Mouse (Mus musculus) stomach, embryonic 14.5 days (tissue): ENCODE measurements at regions not wholly inside any gene's neighbourhood (a gene's known extent, or its start where the extent isn't known, plus 50 kb on each side); places are given as distances from the start of the nearest gene placed in this dataset.
"Not testable (repeated sequence)": the region's sequence is repeated elsewhere in the genome, so short reads cannot be mapped to it uniquely, and the experiment has no call there.

Experiments used
- ATAC-seq: fragments of 200-750 bp; cut with Nextera tagmentation; 2 replicates; pipeline ENCODE4 v1.8.0; 2017; ENCODE audit warnings: low read depth, moderate TSS enrichment; ENCODE audit not compliant: insufficient number of reproducible peaks, insufficient read depth, low FRiP score
- H3K27ac ChIP-seq: fragments of 300-500 bp; sonication (generic); 2 replicates; pipeline ENCODE4 v1.5.1; 2014; ENCODE audit warnings: mild to moderate bottlenecking, low read length, moderate library complexity, mixed read lengths
- H3K27me3 ChIP-seq: fragments of 300-500 bp; sonication (generic); 2 replicates; pipeline ENCODE4 v1.6.1; 2014; ENCODE audit warnings: low read length, control low read depth, mixed read lengths; ENCODE audit not compliant: control insufficient read depth, insufficient read depth
- H3K36me3 ChIP-seq: fragments of 300-500 bp; sonication (generic); 2 replicates; pipeline ENCODE4 v1.6.1; 2014; ENCODE audit warnings: mild to moderate bottlenecking, control low read depth, low read length, moderate library complexity, mixed read lengths; ENCODE audit not compliant: control insufficient read depth, insufficient read depth
- H3K4me1 ChIP-seq: fragments of 300-500 bp; sonication (generic); 2 replicates; pipeline ENCODE4 v1.6.1; 2014; ENCODE audit warnings: low read length, control low read depth, mixed read lengths; ENCODE audit not compliant: control insufficient read depth, insufficient read depth
- H3K4me2 ChIP-seq: fragments of 300-500 bp; sonication (generic); replicated peaks from 2 replicates; pipeline ENCODE4 v1.6.1; 2014; ENCODE audit warnings: low read depth, low read length, control low read depth
- H3K4me3 ChIP-seq: fragments of 300-500 bp; sonication (generic); 2 replicates; pipeline ENCODE4 v1.5.1; 2014; ENCODE audit warnings: low read depth, low read length, control low read depth
- H3K9ac ChIP-seq: fragments of 300-500 bp; sonication (generic); replicated peaks from 2 replicates; pipeline ENCODE4 v1.6.1; 2014; ENCODE audit warnings: low read depth, mild to moderate bottlenecking, control low read depth, low read length, moderate library complexity, mixed read lengths
- H3K9me3 ChIP-seq: fragments of 300-500 bp; sonication (generic); 2 replicates; pipeline ENCODE4 v1.6.1; 2016; ENCODE audit warnings: low read depth, low read length, control low read depth; ENCODE audit not compliant: control insufficient read depth
- WGBS: fragments of 180-500 bp; shearing (Covaris S2); extraction: QIAGEN DNeasy Blood & Tissue Kit; methylation state at CpG from one replicate; pipeline ENCODE4 v1.1.7; 2014; 5-methylcytosine and 5-hydroxymethylcytosine counted together

DNA sequence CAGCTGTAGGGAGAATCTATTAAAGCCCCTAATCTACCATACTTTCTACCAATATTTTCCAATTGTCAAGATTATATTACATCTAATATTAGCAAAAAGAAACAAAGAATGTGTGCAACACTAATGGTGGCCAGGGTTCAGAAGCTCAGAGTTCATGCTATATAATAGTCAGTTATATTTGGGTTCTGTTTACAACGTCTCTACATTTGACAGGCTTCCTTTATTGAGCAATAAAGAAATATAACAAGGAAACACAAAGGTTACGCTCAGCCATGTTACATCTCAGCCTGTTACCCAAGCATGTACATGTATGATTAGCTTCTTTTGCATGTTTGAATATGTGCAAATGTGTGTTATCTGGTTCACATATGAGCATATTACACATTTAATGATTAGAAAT lies 247.7 kb upstream of the Speer4f2 start:
- Histone ChIP-seq H3K9me3 (no peaks in the 10 kb centered on the region), H3K4me2 (no peak overlapping the region), H3K9ac (no peak overlapping the region), H3K27ac (no peak overlapping the region), H3K36me3 (no peaks in the 10 kb centered on the region), H3K27me3 (no peaks in the 10 kb centered on the region), H3K4me3 (no peak overlapping the region), H3K4me1 (no peaks in the 10 kb centered on the region)
- ATAC-seq = no peak
- 83% methylated on average over 2 of the region's 2 CpGs for WGBS

DNA sequence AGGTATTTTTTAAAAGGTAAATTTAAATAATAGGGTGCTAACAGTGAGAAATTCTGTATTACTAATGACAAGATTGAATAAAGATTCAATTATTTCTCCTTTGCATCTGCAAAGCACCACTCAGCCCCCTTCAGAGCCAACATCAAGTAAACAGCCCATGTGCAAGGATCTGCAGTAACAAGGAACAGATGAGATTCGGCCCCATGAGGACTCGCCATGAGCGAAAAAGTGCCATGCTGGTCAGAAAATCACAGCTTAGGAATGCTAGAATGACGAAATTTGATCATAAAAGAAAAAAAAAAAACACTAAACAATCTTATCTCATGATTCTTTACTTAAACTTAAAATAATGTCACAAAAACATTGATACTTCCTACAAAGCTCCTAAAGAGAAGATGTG lies 245.5 kb upstream of the Speer4f2 start:
- H3K36me3 ChIP-seq = no peaks in the 10 kb centered on the region
- H3K4me1 ChIP-seq = no peaks in the 10 kb centered on the region
- 84% methylated on average over 4 of the region's 4 CpGs for WGBS
- no peaks in the 10 kb centered on the region for H3K9me3 ChIP-seq
- H3K27ac ChIP-seq = no peak overlapping the region
- H3K4me2 ChIP-seq = no peak overlapping the region
- no peak for ATAC-seq
- H3K9ac ChIP-seq = no peak overlapping the region
- no peak overlapping the region for H3K4me3 ChIP-seq
- H3K27me3 ChIP-seq = no peaks in the 10 kb centered on the region

DNA sequence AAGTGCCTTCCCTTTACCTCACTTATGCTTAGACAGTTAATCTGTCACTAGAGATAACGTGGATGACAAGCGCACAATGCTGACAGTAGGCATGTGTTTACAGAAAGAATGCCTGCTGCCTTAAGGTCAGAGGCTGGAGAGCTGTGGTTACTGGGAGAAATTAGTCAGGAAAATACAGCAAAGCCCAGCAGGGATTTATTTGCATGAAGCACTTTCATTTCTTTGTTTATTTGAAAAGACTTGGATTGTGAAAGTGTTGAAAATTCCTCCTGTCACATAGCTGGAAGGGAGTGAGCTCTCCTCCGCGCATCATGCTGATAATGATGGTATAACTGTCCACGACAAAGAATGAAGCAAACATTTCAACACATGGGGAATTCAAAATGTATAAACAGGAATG lies 237.5 kb upstream of the Speer4f2 start:
- Histone ChIP-seq H3K4me1 (no peaks in the 10 kb centered on the region), H3K9me3 (no peaks in the 10 kb centered on the region), H3K4me3 (no peak overlapping the region), H3K36me3 (no peaks in the 10 kb centered on the region), H3K9ac (no peak overlapping the region), H3K4me2 (no peak overlapping the region), H3K27me3 (no peaks in the 10 kb centered on the region), H3K27ac (no peak overlapping the region)
- ATAC-seq = no peak
- WGBS = 18% methylated on average over 5 of the region's 5 CpGs

DNA sequence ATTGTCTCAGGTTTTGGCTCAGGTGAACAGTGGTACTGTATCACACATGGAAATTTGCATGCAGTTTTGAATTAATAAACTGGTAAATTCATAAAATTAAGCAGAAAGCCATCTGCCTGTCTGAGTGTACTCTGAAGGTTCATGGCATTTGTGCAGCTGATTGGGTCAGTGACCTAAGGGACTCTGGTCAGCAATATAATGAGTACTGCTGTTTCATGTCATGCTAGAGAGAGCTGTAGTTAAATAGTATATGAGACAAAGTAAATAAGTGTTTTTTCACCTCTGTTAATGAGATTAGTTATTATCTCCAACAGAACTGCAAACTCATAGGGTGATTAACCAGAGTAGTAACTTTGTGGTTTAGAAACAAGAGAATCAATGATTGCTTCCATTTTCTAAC lies 231.4 kb upstream of the Speer4f2 start:
- H3K27ac ChIP-seq = no peak overlapping the region
- no peak overlapping the region for H3K4me3 ChIP-seq
- H3K9me3 ChIP-seq = no peaks in the 10 kb centered on the region
- H3K4me1 ChIP-seq = no peaks in the 10 kb centered on the region
- H3K9ac ChIP-seq = no peak overlapping the region
- no peaks in the 10 kb centered on the region for H3K36me3 ChIP-seq
- no peak overlapping the region for H3K4me2 ChIP-seq
- ATAC-seq = no peak
- no peaks in the 10 kb centered on the region for H3K27me3 ChIP-seq

DNA sequence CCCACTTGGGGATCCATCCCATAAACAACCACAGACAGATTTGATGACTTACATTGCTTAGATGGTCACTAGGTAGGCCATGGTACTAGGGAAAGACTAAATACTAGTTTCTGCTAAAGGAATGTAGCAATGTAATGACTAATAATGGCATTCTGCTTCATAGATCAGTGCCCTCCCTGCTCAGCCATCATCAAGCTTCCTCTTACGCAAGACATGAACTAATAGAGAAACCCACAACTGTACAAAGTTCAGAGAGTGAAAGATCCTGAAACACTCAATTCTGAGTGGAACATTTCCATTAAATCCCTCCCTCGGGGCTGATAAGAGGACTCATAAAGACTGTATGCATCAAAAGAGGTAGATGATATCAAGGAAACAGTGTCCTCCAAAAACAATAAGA lies 198.4 kb upstream of the Speer4f2 start:
- no peak for ATAC-seq

DNA sequence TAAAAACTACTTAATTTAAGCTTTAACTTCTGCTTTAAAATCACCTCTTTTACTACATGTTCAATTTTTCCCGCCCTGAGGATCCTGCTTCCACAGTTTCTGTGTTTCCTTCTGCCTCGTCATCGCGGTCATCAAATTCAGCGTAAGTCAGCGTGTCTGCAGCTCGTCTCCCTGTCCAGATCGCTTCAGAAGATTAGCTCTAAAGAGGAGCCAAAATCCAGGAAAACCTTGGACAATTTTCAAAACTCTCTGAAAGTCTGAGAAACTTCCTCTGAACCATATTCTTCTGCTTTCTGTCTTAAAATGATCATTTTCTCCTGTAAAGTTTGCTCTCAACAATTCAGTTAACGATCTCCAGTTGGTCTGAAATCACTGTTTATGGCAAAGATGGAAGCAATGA lies 196.2 kb upstream of the Speer4f2 start:
- 58% methylated on average over 9 of the region's 9 CpGs for WGBS
- H3K4me1 ChIP-seq = no peaks in the 10 kb centered on the region; the same call in 1 of the 2 replicates
- H3K9ac ChIP-seq = no peak overlapping the region
- no peaks in the 10 kb centered on the region for H3K9me3 ChIP-seq
- no peaks in the 10 kb centered on the region for H3K27me3 ChIP-seq
- no peak overlapping the region for H3K4me3 ChIP-seq
- ATAC-seq = no peak
- no peak overlapping the region for H3K4me2 ChIP-seq
- no peak overlapping the region for H3K27ac ChIP-seq
- H3K36me3 ChIP-seq = no peaks in the 10 kb centered on the region

More for the DNA sequence above, 198.4 kb upstream of the Speer4f2 start:
- no peaks in the 10 kb centered on the region; the same call in 1 of the 2 replicates for H3K4me1 ChIP-seq
- H3K4me3 ChIP-seq = no peak overlapping the region
- H3K9me3 ChIP-seq = no peaks in the 10 kb centered on the region
- WGBS = 94% methylated on average over 2 of the region's 2 CpGs
- no peak overlapping the region for H3K4me2 ChIP-seq
- no peaks in the 10 kb centered on the region for H3K27me3 ChIP-seq
- H3K9ac ChIP-seq = no peak overlapping the region
- no peak overlapping the region for H3K27ac ChIP-seq
- no peaks in the 10 kb centered on the region for H3K36me3 ChIP-seq

DNA sequence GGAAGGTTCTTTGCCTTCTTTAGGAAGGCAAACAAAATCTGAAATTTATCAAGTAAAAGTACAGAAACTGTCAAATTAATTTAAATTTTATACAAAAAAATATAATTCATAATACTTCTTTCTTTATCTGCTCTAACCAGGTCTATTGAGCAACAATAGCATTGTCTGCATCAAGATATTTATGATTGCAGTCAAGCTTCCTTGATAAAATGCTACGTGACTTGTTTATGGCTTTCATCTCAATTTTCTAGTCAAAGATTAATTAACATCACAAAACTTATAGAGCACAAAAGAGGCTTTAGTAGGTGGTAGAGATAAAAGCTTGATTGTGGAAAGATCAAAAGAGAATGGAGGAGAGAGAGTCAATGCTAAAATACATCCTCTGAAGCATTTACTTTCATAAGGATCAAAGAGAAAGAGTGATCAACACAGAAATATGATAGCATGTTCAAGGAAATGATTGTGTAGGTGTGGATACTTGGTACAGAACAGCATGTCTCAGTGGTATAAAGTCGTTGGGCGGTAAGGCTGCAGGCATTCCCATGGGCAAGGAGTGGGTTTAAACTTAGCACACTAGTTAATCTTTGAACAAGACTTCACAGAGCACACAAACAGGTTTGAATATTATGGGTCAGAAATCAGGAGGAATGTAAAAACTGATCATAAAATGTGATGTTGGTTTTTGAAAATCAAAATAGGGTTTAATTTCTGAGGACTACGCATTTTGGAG lies 164.3 kb upstream of the Speer4f2 start:
- H3K27me3 ChIP-seq = no peaks in the 10 kb centered on the region
- H3K4me2 ChIP-seq = no peak overlapping the region
- no peak overlapping the region for H3K4me3 ChIP-seq
- no peaks in the 10 kb centered on the region for H3K36me3 ChIP-seq
- ATAC-seq = no peak
- H3K27ac ChIP-seq = no peak overlapping the region
- no peaks in the 10 kb centered on the region for H3K9me3 ChIP-seq
- no peak overlapping the region for H3K9ac ChIP-seq
- H3K4me1 ChIP-seq = no peaks in the 10 kb centered on the region
- WGBS = 77% methylated on average over 4 of the region's 4 CpGs

DNA sequence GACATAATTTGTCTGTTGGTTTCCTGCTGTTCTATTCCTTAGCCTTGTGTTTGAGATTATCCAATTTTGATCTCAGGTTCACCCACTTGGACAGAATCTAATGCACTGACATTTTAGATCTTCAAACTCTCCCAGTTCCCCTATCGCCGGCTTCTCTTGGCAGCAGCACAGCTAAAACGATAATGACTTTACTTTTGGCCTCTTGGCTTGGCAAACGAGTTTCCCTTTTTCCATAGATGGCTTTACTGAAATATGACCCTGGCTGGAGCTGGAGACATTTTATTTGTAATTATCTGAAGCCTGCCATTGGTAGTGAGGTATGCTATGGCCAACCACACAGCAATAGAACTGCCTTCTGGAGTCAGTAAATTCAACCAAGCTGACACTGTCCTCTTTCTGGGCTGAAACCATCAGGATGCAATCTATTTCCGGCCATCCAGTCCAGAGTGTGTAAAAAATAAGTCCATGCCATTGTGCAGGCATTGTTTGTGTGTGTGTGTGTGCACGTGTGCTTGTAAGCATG lies 162.2 kb upstream of the Speer4f2 start:
- H3K9ac ChIP-seq = no peak overlapping the region
- H3K27ac ChIP-seq = no peak overlapping the region
- no peak overlapping the region for H3K4me3 ChIP-seq
- no peak overlapping the region for H3K4me2 ChIP-seq
- 54% methylated on average over 6 of the region's 6 CpGs for WGBS
- H3K4me1 ChIP-seq = no peaks in the 10 kb centered on the region
- H3K36me3 ChIP-seq = no peaks in the 10 kb centered on the region
- ATAC-seq = no peak
- no peaks in the 10 kb centered on the region for H3K27me3 ChIP-seq
- H3K9me3 ChIP-seq = no peaks in the 10 kb centered on the region

DNA sequence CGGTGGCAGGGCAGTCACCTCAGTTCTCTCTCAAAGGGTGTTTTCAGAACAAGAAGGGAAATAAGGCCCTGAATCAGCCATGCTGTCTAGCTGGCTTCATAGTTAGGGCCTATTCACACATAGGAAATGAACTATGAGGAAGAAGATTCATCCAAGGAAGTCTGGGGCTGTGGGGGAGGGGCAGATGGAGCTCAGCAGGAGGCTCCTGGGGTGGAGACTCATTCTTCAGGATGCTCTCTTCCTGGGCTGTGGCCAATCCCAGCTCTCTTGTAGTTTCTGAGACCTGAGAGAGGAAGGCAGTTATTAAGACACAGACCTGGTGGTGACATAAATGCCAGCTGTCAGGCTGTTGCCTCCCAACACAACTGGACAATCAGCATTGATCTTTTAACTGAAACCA lies 149.4 kb upstream of the Speer4f2 start:
- H3K27me3 ChIP-seq, H3K36me3 ChIP-seq, H3K9ac ChIP-seq, ATAC-seq, H3K4me3 ChIP-seq, H3K4me2 ChIP-seq, H3K27ac ChIP-seq, H3K9me3 ChIP-seq, H3K4me1 ChIP-seq: not testable (repeated sequence)
- WGBS = 76% methylated on average over 1 of the region's 1 CpGs
